Mouse (Mus musculus) urinary bladder, postnatal 4 days (tissue): ENCODE measurements around the gene Tmem80.
A peak's percentile ranks its signal among the peaks of the same experiment; 100 is the strongest.

Experiments
- DNase-seq, 2 experiments: peaks; one replicate each; pipeline ENCODE4 v3.0.0; 2021 to 2022; ENCODE audit warnings: low spot score in 2 of 2

Gene Tmem80

GRCm38 (mm10) chr7:141324686-141325085, 2.9 kb upstream of the Tmem80 start:
- no peak for DNase-seq

- peak in 1 of 2 experiments; percentile 26 for DNase-seq
Observed at GRCm38 (mm10) chr7:141326546-141327446, 743 bp upstream of the Tmem80 start.

GRCm38 (mm10) chr7:141328373-141328990, 943 bp downstream of the Tmem80 start:
- DNase-seq: no peak

GRCm38 (mm10) chr7:141330706-141331105, 3.2 kb downstream of the Tmem80 start:
- DNase-seq: no peak

DNA sequence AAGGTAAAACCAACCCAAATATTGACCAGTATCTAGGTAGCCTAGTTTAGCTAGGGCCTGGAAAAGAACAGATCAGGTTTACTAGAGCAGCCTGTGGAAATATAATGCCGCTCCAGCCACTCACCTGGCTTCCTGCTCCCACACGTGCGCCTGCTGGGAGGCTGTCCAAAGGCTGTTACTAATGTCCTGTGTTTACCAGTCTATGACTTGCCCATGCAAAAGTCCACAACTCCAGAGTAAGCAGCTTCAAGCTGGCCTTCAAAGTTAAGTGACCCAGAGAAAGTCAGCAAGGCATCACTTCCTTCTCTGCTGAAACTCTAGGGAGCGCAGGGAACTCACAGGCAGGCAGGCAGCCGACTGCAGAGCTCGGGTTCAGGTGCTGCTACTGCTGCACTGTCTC, 4.5 kb downstream of the Tmem80 start:
- no peak for DNase-seq

DNA sequence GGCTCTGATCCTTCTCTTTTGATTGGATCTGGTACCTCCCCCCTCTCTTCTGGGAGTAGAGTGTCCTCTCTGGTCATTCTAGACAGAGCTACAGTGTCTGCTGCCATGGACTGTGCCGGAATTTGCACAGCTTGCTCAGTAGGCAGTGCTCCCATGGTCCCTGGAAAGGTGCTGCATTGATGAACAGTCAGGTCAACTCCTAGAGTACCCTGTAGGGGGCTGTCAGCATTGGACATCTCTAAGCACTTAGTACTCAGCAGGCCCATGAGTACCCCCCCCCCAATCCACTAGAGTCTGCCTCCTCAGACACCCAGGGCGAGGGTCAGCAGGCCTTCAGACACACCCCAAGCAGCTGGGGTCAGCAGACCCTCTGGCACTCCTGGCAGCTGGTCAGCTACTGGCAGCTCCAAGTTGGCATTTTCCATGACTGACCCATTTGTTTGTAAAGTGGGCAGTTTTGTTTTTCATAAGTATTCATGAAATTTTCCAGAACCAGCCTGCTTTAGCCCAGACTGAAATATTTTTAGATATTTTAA, 7.6 kb downstream of the Tmem80 start:
- DNase-seq: no peak

- no peak for DNase-seq
Observed at GRCm38 (mm10) chr7:141335682-141336081, 8.1 kb downstream of the Tmem80 start.

- no peak for DNase-seq
Observed at GRCm38 (mm10) chr7:141336296-141336695, 8.8 kb downstream of the Tmem80 start.

DNA sequence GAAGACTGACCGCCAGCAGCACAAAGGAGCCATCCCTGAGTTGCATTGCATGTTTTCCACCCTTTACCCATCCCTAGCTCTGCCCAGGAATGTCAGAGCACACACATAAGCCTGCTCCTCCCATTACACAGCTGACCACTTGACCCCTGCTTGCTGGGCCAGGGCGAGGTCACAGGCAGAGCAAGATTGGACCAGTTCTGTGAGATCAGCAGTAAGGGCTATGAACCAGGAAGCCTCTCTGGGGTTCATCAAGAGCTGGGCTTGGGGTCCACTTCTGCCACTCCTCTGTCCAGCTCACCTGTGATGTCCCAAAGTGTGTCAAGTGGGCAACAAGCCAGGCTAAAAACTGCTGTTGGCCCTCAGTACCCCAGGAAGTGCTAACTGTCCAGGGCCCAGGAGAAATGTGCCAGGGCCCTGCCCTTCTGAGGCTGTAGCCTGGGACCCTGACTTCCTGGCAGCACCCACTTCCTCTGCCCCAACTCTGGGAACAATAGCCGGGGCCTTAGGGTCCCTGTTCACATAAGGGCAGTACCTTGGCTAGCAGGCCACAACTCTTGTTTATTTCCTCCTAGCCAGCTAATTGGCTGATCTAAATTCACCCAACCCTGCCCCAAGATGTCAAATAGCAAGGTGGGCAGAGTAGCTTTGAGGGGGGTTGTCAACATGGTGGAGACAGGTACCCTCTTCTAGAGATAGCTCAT, 10.3 kb downstream of the Tmem80 start:
- DNase-seq: no peak

DNA sequence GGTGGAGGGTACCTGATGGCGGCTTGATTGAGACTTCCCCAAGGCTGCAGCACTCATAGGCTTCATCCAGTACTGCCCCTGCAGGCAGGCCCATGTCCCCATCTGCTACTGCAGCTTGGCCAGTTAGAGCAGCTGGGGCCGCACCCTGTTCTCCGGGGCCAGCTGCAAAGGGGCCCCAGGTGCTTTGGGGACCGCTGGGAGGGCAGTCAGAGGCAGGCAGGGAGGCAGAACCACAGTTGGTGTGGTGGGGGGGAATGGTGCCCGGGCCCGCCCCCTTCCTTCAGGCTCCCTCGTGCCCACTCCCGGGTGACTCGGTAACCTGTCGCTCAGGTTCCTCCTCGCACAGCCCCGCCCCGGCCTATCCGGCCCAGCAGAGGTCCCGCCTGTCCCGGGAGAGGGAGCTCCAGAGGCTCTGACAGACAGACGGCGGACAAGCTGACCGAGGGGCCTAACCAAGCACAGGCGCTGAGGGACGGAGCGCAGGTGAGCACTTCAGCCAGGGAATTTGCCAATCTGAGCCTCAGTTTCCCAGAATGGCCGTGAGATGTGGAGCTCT, 11.1 kb downstream of the Tmem80 start, which contains the start of gene Eps8l2:
TSS of gene Eps8l2 (plus strand) at position 305 of the 556 bp plus-strand sequence.
- peak in 1 of 2 experiments; percentile 55 for DNase-seq

GRCm38 (mm10) chr7:141339215-141339920, 11.8 kb downstream of the Tmem80 start:
- DNase-seq: no peak

GRCm38 (mm10) chr7:141340023-141340422, 12.5 kb downstream of the Tmem80 start:
- DNase-seq: no peak

DNA sequence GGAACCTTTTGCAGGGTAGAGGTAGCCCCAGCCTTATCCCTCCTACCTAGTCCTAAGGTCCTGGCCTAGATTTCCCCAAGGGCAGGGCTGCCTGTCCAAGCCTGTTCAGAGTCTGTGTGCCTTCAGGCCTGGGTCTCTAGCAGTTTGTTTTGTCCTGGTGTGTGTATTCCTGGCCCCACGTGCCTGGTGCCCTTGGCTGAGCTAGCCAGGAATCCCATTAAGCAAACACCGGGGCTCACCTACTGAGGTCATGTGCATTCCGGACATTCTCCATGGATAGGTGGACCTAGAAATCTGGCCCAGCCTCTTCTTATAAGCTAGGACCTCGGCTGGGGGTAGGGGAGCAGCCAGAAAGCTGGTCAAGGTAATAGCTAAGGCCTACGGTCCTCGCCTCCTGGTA, 12.9 kb downstream of the Tmem80 start:
- no peak for DNase-seq

DNA sequence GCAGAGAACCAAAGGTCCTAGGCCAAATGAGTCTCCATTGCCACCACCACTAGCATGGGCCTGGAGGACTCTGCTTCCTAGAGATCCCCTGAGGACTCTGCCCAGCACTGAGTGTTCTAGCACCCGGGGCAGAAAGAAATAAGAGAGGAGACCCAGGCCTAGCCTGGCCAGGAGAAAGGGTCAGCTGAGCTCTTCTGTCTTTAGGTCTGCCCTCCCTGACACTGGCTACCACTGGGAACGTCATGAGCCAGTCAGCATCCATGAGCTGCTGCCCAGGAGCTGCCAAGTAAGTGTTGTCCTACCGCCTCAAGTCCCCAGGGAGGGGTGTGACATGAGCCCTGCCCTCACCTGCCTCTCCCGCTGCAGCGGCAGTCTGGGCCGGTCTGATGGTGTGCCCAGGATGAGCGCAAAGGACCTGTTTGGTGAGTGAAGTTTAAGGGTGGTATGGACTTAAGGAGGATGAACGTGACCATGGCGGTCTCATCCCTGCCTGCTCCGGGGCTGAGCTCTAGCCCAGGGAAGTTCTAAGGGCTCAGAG, 14.2 kb downstream of the Tmem80 start:
- no peak for DNase-seq

- DNase-seq: no peak
Observed at GRCm38 (mm10) chr7:141343230-141343629, 15.7 kb downstream of the Tmem80 start.

DNA sequence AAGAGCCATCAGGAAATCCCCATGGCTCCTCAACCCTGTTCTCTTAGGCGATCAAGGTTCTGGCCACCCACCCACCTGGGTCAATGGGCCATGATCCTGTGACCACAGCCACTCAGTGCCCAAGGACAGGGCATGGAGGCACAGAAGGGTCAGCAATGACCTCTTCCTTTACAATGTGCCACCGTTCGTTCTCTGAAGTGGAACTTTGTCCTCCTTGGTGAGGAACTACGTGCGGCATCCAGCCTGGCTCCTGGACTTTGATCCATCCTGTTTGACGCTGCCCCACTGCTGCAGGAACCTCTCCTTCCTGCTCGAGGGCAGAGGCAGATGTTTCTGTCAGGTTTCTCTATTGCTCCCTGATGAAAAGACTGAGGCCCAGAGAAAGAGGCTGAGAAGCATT, 16.2 kb downstream of the Tmem80 start:
- no peak for DNase-seq

DNA sequence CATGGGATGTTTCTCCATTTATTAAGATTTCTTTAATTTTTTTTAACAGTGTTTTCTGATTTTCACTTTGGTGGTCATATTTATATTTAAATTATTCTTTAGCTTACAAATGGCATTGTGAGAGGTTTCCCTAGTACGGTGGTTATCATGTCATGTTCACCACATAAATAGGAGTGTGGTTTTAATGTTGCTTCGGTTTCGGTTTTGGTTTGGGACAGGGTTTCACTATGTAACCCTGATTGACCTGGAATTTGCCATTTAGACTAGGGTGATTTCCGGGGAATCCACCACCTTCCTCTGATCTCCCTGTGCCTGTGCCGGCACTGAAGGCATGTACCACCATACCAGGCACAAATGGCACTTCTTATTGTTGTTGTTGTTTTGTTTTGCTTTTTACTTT, 17.2 kb downstream of the Tmem80 start:
- DNase-seq: no peak

- no peak for DNase-seq
Observed at GRCm38 (mm10) chr7:141351061-141351460, 23.5 kb downstream of the Tmem80 start.

DNA sequence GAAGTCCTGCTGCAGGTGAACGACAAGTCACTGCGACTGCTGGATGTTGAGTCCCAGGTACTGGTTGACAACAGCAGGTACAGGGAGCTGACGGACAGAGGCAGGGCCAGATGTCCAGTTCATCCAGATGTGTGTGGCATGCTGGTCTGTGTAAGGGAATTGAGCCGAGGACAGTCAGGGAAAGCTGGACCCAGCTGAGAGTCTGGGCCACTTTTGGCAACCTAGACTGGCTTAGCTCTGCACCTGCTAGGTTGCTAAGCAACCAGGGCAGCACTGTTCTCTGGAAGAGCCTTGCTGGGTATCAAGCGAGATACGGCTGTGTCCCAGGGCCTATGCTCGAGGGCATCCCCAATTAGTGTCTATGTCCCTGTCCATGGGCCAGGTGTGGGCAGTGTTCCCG, 27.5 kb downstream of the Tmem80 start:
- DNase-seq: no peak

- DNase-seq: no peak
Observed at GRCm38 (mm10) chr7:141355626-141356326, 28.2 kb downstream of the Tmem80 start.
